Mouse (Mus musculus) stomach, postnatal 0 days (tissue): ENCODE data around the gene Rpp21. TPM values are rescaled to one million over a fixed set of nuclear protein-coding genes. Genes with fewer than 3 reads are reported as not detected.

Source experiments
- ATAC-seq: fragments of 200-750 bp; cut with Nextera tagmentation; 2 replicates; pipeline ENCODE4 v1.8.0; 2017; ENCODE audit not compliant: low FRiP score, low TSS enrichment
- DNase-seq: peaks from one replicate; pipeline ENCODE4 v3.0.0-alpha.2; 2016; ENCODE audit warnings: low spot score
- H3K27ac ChIP-seq: fragments of 300-500 bp; sonication (generic); replicated peaks from 2 replicates; pipeline ENCODE4 v1.5.1; 2014; ENCODE audit warnings: mild to moderate bottlenecking, control low read depth
- H3K27me3 ChIP-seq: fragments of 300-500 bp; sonication (generic); 2 replicates; pipeline ENCODE4 v1.6.1; 2014; ENCODE audit warnings: low read length; ENCODE audit not compliant: control insufficient read depth, insufficient read depth
- H3K36me3 ChIP-seq: fragments of 300-500 bp; sonication (generic); 2 replicates; pipeline ENCODE4 v1.6.1; 2014; ENCODE audit warnings: low read length, mixed read lengths; ENCODE audit not compliant: control insufficient read depth, insufficient read depth
- H3K4me1 ChIP-seq: fragments of 300-500 bp; sonication (generic); replicated peaks from 2 replicates; pipeline ENCODE4 v1.6.1; 2014; ENCODE audit warnings: antibody characterized with exemption; ENCODE audit not compliant: control insufficient read depth, insufficient read depth
- H3K4me2 ChIP-seq: fragments of 300-500 bp; sonication (generic); replicated peaks from 2 replicates; pipeline ENCODE4 v1.6.1; 2014; ENCODE audit warnings: low read depth, mild to moderate bottlenecking, control low read depth, moderate library complexity
- H3K4me3 ChIP-seq: fragments of 300-500 bp; sonication (generic); 2 replicates; pipeline ENCODE4 v1.5.1; 2014; ENCODE audit warnings: low read depth, low read length, control low read depth
- H3K9ac ChIP-seq: fragments of 300-500 bp; sonication (generic); 2 replicates; pipeline ENCODE4 v1.6.1; 2014; ENCODE audit warnings: mild to moderate bottlenecking, low read length, control low read depth, mixed read lengths
- H3K9me3 ChIP-seq: fragments of 300-500 bp; sonication (generic); 2 replicates; pipeline ENCODE4 v1.6.1; 2016; ENCODE audit warnings: low read length; ENCODE audit not compliant: control insufficient read depth
- CTCF ChIP-seq: IDR thresholded peaks from 2 replicates; pipeline ENCODE4 v1.5.1; 2016; ENCODE audit warnings: antibody characterized with exemption, low read depth, mild to moderate bottlenecking, moderate library complexity
- EP300 ChIP-seq: optimal IDR thresholded peaks from 2 replicates; pipeline ENCODE3; 2016; ENCODE audit warnings: antibody characterized with exemption
- WGBS: fragments of 180-500 bp; shearing (Covaris S2); extraction: QIAGEN DNeasy Blood & Tissue Kit; methylation state at CpG from one replicate; pipeline ENCODE4 v1.1.7; 2014; 5-methylcytosine and 5-hydroxymethylcytosine counted together
- polyA plus RNA-seq: library from polyadenylated mRNA; unstranded; fragments of >200 nt; fragmentation: Nextera tagmentation; extraction: Ambion mirVana; gene quantifications from 2 replicates; pipeline ENCODE4 v1.2.1, GENCODE M21; 2015

Gene Rpp21
- polyA plus RNA-seq, 1 experiment from 2014 or later = 126 TPM

DNA sequence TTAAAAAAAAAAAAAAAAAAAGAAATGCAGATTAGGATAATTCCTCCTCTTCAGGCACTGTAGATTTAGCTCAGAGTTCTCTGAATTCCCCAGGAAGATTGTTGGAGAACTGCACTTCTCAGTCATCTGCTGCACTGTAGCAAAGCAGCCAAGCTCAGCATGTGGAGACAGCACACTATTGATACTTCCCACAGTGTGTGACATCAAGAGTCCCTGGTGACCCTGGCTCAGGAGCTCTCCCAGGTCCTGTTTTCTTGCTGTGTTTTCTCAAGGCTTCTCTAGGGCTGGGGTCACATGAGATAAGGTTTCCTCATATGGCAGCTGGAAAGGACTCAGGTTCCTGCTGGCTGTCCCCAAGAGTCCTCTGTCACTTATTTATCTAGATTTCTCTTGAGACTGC lies 51.0 kb downstream of the Rpp21 start:
- no peaks in the 10 kb centered on the region for H3K36me3 ChIP-seq
- no peaks in the 10 kb centered on the region; the same call in 1 of the 2 replicates for H3K27me3 ChIP-seq
- TF ChIP-seq CTCF (no peak), EP300 (no peak)
- H3K9me3 ChIP-seq = no peaks in the 10 kb centered on the region
- H3K9ac ChIP-seq = no peak overlapping the region
- no peak overlapping the region for H3K4me2 ChIP-seq
- no peaks in the 10 kb centered on the region; the same call in 1 of the 2 replicates for H3K4me1 ChIP-seq
- ATAC-seq (no peak), DNase-seq (no peak)
- H3K4me3 ChIP-seq = no peak overlapping the region
- H3K27ac ChIP-seq = no peak overlapping the region

DNA sequence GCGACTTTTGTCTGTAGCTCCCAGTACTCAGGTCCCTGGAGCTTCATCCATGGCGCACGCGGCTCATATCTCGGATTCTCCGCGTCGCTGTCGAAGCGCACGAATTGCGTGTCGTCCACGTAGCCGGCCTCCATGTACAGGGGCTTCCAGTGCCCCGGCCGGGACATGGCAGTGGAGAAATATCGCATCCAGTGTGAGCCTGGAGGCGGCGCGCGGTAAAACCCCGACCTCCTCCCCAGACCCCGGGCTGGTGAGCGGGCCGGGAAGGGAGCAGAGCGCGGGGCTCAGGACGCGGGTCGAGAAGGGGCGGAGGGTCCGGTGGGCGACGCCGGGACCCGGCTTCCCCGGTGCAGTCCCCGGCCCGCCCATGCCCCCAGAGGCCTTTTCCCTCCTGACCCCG lies 52.0 kb downstream of the Rpp21 start:
- ATAC-seq = 0 out of 2 replicates have a peak, but pooled peaks have one; percentile 8
- under 1% methylated on average over 40 of the region's 41 CpGs for WGBS
- no peaks in the 10 kb centered on the region; the same call in 1 of the 2 replicates for H3K4me1 ChIP-seq

More for the DNA sequence above, 52.0 kb downstream of the Rpp21 start:
- TF ChIP-seq EP300 (no peak), CTCF (no peak)
- H3K27ac ChIP-seq = no peak overlapping the region
- H3K9ac ChIP-seq = peak overlapping the region; percentile 35; the same call in 1 of the 2 replicates
- no peak for DNase-seq
- H3K9me3 ChIP-seq = no peaks in the 10 kb centered on the region
- peak overlapping the region; percentile 81 for H3K4me2 ChIP-seq
- peak overlapping the region; percentile 39 for H3K4me3 ChIP-seq
- no peaks in the 10 kb centered on the region; the same call in 1 of the 2 replicates for H3K27me3 ChIP-seq
- H3K36me3 ChIP-seq = no peaks in the 10 kb centered on the region

Other genes starting within 250 kb of the Rpp21 start
- 1.0 and 1.1 TPM in 2 replicates for gene H2-T24, start 237.5 kb downstream of the Rpp21 start, polyA plus RNA-seq
- 35.9 and 40.2 TPM in 2 replicates for gene H2-T23, start 225.2 kb downstream of the Rpp21 start, polyA plus RNA-seq
- gene H2-T22, start 215.3 kb downstream of the Rpp21 start, polyA plus RNA-seq = 18.9 and 21.0 TPM in 2 replicates
- gene Gm6034, start 215.1 kb downstream of the Rpp21 start, polyA plus RNA-seq = not detected in 2 replicates
- 0.08 and 0.10 TPM in 2 replicates for gene Gm11127, start 199.7 kb downstream of the Rpp21 start, polyA plus RNA-seq
- not detected in 2 replicates for gene Gm19684, start 136.4 kb downstream of the Rpp21 start, polyA plus RNA-seq
- not detected in 2 replicates for gene Gm7030, start 128.6 kb downstream of the Rpp21 start, polyA plus RNA-seq
- gene Gm8909, start 89.5 kb downstream of the Rpp21 start, polyA plus RNA-seq = 0.16 and 0.22 TPM in 2 replicates
- 0.04 TPM in 1 of 2 replicates, not detected in the other for gene H2-T3, start 67.8 kb downstream of the Rpp21 start, polyA plus RNA-seq
- 6.2 and 6.5 TPM in 2 replicates for gene Trim39, start 14.2 kb upstream of the Rpp21 start, polyA plus RNA-seq
- gene H2-M10.2, start 28.4 kb upstream of the Rpp21 start, polyA plus RNA-seq = not detected in 2 replicates
- not detected in 2 replicates for gene H2-M10.1, start 68.1 kb upstream of the Rpp21 start, polyA plus RNA-seq
- gene H2-M10.3, start 110.3 kb upstream of the Rpp21 start, polyA plus RNA-seq = not detected in 2 replicates
- gene H2-M10.4, start 204.3 kb upstream of the Rpp21 start, polyA plus RNA-seq = not detected in 2 replicates